Mouse (Mus musculus): Measurements from ENCODE around the gene Gm20388. TPM values are rescaled to one million over a fixed set of nuclear protein-coding genes. Genes with fewer than 3 reads are reported as not detected.

Gene Gm20388
- polyA plus RNA-seq, 1 experiment from 2014 or later = not detected

DNA sequence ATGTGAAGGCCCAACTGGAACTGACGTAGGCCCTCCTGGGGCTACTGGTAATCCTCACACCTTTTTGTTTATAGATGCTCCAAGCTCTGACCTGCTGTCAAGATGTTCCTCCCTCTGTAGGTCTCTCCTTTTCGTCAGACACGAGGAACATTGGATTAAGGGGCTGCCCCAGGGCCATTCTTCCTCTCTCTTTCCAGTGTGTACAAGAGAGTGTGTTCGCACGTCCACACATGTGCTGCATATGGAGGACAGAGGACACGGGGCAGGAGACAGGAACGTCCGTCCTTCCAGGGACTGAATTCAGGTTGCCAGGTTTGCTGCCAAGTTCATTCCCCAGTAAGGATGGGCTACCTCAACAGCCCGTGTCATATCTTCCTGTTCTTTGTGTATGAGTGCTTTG lies 3878.8 kb downstream of the Gm20388 start:
- no peak overlapping the region for H3K9ac ChIP-seq (ENCODE audit: low read length)
- WGBS = 65% methylated on average over 9 of the region's 9 CpGs
- H3K9me3 ChIP-seq (ENCODE audit: control insufficient read depth, low read length) = no peaks in the 10 kb centered on the region
- no peaks in the 10 kb centered on the region for H3K36me3 ChIP-seq (ENCODE audit: control insufficient read depth, insufficient read depth, low read length)
- H3K4me1 ChIP-seq (replicated peaks; ENCODE audit: control insufficient read depth, insufficient read depth, low read length) = peaks cover 5% of the 10 kb centered on the region; the same call in 1 of the 2 replicates
- H3K4me2 ChIP-seq (ENCODE audit: low read depth, low read length) = no peak overlapping the region
- no peak overlapping the region for H3K4me3 ChIP-seq (ENCODE audit: low read length)
- no peak overlapping the region for H3K27ac ChIP-seq (ENCODE audit: low read length)
- no peak for ATAC-seq (ENCODE audit: low read depth)
- no peaks in the 10 kb centered on the region for H3K27me3 ChIP-seq (ENCODE audit: control insufficient read depth, insufficient read depth, low read depth, low read length)

DNA sequence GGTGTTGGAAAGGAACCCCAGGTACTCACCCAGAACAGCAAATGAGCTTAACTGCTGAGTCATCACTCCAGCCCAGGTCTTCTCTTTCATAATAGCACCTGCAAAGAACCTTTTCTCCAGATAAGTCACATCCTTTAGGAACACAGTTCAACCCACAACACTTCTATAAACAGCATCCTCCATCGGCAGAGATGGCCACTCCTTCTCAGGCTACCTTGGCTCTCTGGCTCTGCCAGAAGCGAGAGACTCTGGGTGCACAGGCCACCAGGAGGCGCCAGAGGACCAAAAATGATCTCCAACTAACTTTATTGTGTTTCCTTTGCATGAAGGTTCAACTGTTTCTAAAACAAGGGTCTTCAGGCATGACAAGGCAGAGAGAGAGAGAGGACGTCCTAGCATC lies 3879.3 kb downstream of the Gm20388 start:
- peaks cover 5% of the 10 kb centered on the region; the same call in 1 of the 2 replicates for H3K4me1 ChIP-seq (replicated peaks; ENCODE audit: control insufficient read depth, insufficient read depth, low read length)
- no peak overlapping the region for H3K4me2 ChIP-seq (ENCODE audit: low read depth, low read length)
- no peaks in the 10 kb centered on the region for H3K27me3 ChIP-seq (ENCODE audit: control insufficient read depth, insufficient read depth, low read depth, low read length)
- no peak overlapping the region for H3K4me3 ChIP-seq (ENCODE audit: low read length)
- no peak overlapping the region for H3K27ac ChIP-seq (ENCODE audit: low read length)
- no peak overlapping the region for H3K9ac ChIP-seq (ENCODE audit: low read length)
- no peaks in the 10 kb centered on the region for H3K9me3 ChIP-seq (ENCODE audit: control insufficient read depth, low read length)
- H3K36me3 ChIP-seq (ENCODE audit: control insufficient read depth, insufficient read depth, low read length) = no peaks in the 10 kb centered on the region
- WGBS = 0% methylated on average over 4 of the region's 4 CpGs
- no peak for ATAC-seq (ENCODE audit: low read depth)

DNA sequence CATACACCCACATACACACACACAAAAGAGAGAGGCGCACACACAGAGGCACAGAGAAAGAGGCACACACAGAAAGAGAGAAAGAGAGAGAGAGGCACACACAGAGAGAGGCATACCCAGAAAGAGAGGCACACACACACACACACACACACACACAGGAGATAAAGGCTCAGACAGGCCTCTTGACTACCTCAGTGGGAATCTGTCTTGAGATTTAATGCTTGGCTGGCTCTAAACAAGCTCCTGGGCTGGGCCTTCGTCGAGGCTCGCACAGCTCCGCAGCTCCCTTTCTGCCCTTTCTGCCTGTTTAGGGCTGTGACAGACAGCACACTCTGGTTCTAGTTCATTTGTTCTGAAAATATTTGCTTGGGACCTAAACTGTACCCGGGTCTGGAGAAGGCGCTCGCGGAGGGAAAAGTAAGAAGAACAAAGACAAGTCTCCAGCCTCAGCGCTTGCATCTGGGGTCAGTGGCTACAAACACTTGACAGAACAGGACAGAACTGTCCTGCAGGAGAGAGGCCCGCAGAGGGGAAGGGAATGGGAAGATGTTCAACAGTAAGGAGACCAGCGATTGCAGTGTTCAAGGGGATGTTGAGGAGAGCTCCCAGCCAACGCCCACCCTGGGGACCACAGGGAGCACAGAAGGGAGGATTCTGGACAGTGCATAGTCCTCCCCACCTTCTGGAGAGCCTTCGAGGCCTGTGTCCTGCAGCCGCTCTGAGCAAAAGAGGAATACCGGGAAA lies 3880.6 kb downstream of the Gm20388 start:
- H3K9me3 ChIP-seq (ENCODE audit: control insufficient read depth, low read length) = no peaks in the 10 kb centered on the region
- 63% methylated on average over 16 of the region's 16 CpGs for WGBS
- no peak overlapping the region for H3K4me3 ChIP-seq (ENCODE audit: low read length)
- H3K4me2 ChIP-seq (ENCODE audit: low read depth, low read length) = no peak overlapping the region
- no peaks in the 10 kb centered on the region for H3K36me3 ChIP-seq (ENCODE audit: control insufficient read depth, insufficient read depth, low read length)
- no peak for ATAC-seq (ENCODE audit: low read depth)
- peaks cover 5% of the 10 kb centered on the region; the same call in 1 of the 2 replicates for H3K4me1 ChIP-seq (replicated peaks; ENCODE audit: control insufficient read depth, insufficient read depth, low read length)
- H3K27me3 ChIP-seq (ENCODE audit: control insufficient read depth, insufficient read depth, low read depth, low read length) = no peaks in the 10 kb centered on the region
- no peak overlapping the region for H3K27ac ChIP-seq (ENCODE audit: low read length)
- no peak overlapping the region for H3K9ac ChIP-seq (ENCODE audit: low read length)

GRCm38 (mm10) chr8:123791845-123792225 lies 3881.2 kb downstream of the Gm20388 start:
- no peak overlapping the region for H3K4me2 ChIP-seq (ENCODE audit: low read depth, low read length)
- no peaks in the 10 kb centered on the region for H3K27me3 ChIP-seq (ENCODE audit: control insufficient read depth, insufficient read depth, low read depth, low read length)
- H3K4me3 ChIP-seq (ENCODE audit: low read length) = no peak overlapping the region
- H3K9me3 ChIP-seq (ENCODE audit: control insufficient read depth, low read length) = no peaks in the 10 kb centered on the region
- WGBS = 75% methylated on average over 7 of the region's 7 CpGs
- no peak overlapping the region for H3K9ac ChIP-seq (ENCODE audit: low read length)
- H3K27ac ChIP-seq (ENCODE audit: low read length) = no peak overlapping the region
- H3K4me1 ChIP-seq (replicated peaks; ENCODE audit: control insufficient read depth, insufficient read depth, low read length) = peaks cover 5% of the 10 kb centered on the region; the same call in 1 of the 2 replicates
- ATAC-seq (ENCODE audit: low read depth) = no peak
- no peaks in the 10 kb centered on the region for H3K36me3 ChIP-seq (ENCODE audit: control insufficient read depth, insufficient read depth, low read length)

DNA sequence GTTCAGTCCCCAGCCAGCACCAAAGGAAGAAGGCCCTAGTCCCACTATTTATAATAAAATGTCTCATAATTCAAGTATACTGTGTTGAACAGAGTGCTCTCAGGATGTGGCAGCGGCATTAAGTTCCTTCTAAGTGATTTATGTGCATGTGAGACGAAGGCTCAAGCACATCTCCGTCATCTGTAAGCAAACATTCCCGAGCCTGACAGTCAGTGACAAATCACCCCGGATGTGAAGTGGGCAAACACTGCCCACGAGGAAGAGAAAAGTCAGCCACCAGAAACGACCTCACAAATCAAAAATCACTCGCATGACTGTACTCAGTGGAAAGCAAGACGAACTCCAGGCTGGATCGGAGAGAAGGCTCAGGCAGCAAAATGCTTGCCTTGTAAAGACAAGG lies 3883.3 kb downstream of the Gm20388 start:
- H3K9ac ChIP-seq (ENCODE audit: low read length) = no peak overlapping the region
- no peak for ATAC-seq (ENCODE audit: low read depth)

DNA sequence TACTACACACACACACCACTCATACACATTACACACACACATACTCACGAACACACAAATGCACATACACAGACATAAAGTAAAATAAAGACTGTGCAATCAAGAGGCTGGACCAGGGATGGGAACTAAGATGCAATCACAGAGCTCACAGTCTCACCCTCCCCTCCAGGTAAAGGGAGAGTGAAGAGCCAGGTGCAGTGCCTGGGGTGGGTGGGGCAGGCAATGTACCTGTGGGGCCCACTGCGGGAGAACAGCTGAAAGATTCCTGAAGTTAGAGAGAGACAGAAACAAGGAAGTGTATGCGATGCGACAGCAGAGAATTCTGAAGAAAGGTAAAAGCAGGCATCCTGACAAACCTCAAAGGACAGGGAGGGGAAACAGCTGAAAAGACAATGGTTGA lies 3884.1 kb downstream of the Gm20388 start:
- Histone ChIP-seq H3K9me3 (ENCODE audit: control insufficient read depth, low read length) (no peaks in the 10 kb centered on the region), H3K4me1 (replicated peaks; ENCODE audit: control insufficient read depth, insufficient read depth, low read length) (no peaks in the 10 kb centered on the region; the same call in 1 of the 2 replicates), H3K4me3 (ENCODE audit: low read length) (no peak overlapping the region), H3K36me3 (ENCODE audit: control insufficient read depth, insufficient read depth, low read length) (no peaks in the 10 kb centered on the region), H3K9ac (ENCODE audit: low read length) (no peak overlapping the region), H3K27me3 (ENCODE audit: control insufficient read depth, insufficient read depth, low read depth, low read length) (no peaks in the 10 kb centered on the region), H3K4me2 (ENCODE audit: low read depth, low read length) (no peak overlapping the region), H3K27ac (ENCODE audit: low read length) (no peak overlapping the region)
- WGBS = 62% methylated on average over 4 of the region's 4 CpGs
- ATAC-seq (ENCODE audit: low read depth) = no peak

More for the DNA sequence above, 3883.3 kb downstream of the Gm20388 start:
- Histone ChIP-seq H3K27me3 (ENCODE audit: control insufficient read depth, insufficient read depth, low read depth, low read length) (no peaks in the 10 kb centered on the region), H3K36me3 (ENCODE audit: control insufficient read depth, insufficient read depth, low read length) (no peaks in the 10 kb centered on the region), H3K4me3 (ENCODE audit: low read length) (no peak overlapping the region), H3K27ac (ENCODE audit: low read length) (no peak overlapping the region), H3K4me1 (replicated peaks; ENCODE audit: control insufficient read depth, insufficient read depth, low read length) (no peaks in the 10 kb centered on the region; the same call in 1 of the 2 replicates), H3K9me3 (ENCODE audit: control insufficient read depth, low read length) (no peaks in the 10 kb centered on the region), H3K4me2 (ENCODE audit: low read depth, low read length) (no peak overlapping the region)
- WGBS = 9% methylated on average over 10 of the region's 10 CpGs

- Histone ChIP-seq H3K27me3 (ENCODE audit: control insufficient read depth, insufficient read depth, low read depth, low read length) (no peaks in the 10 kb centered on the region), H3K9ac (ENCODE audit: low read length) (no peak overlapping the region)
- no peak for ATAC-seq (ENCODE audit: low read depth)
Measured at GRCm38 (mm10) chr8:123796758-123797157, 3886.1 kb downstream of the Gm20388 start.

DNA sequence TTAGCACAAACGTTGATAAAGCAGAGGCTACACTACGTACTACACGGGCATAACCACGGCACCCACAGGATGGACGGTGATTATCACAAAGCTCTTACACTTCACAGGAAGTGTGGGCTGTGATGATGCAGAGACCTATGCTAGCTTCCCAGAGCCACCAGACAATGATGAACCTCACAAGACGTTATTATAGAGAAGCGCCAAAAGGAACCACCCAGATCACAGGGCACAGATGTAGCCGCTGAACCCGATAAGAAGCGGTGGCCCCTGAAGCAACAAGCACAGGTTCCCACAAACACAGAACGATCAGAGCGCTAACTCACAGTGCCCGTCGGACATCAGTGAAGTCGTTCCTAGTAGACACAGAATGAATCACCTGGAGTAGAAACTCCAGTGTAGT lies 3887.3 kb downstream of the Gm20388 start:
- no peaks in the 10 kb centered on the region for H3K9me3 ChIP-seq (ENCODE audit: control insufficient read depth, low read length)
- 84% methylated on average over 15 of the region's 15 CpGs for WGBS
- no peak for ATAC-seq (ENCODE audit: low read depth)
- no peak overlapping the region for H3K4me2 ChIP-seq (ENCODE audit: low read depth, low read length)
- no peaks in the 10 kb centered on the region; the same call in 1 of the 2 replicates for H3K4me1 ChIP-seq (replicated peaks; ENCODE audit: control insufficient read depth, insufficient read depth, low read length)
- H3K4me3 ChIP-seq (ENCODE audit: low read length) = no peak overlapping the region
- no peak overlapping the region for H3K27ac ChIP-seq (ENCODE audit: low read length)
- H3K36me3 ChIP-seq (ENCODE audit: control insufficient read depth, insufficient read depth, low read length) = no peaks in the 10 kb centered on the region
- no peaks in the 10 kb centered on the region for H3K27me3 ChIP-seq (ENCODE audit: control insufficient read depth, insufficient read depth, low read depth, low read length)
- H3K9ac ChIP-seq (ENCODE audit: low read length) = no peak overlapping the region

More at GRCm38 (mm10) chr8:123796758-123797157, 3886.1 kb downstream of the Gm20388 start:
- 21% methylated on average over 4 of the region's 4 CpGs for WGBS
- Histone ChIP-seq H3K4me2 (ENCODE audit: low read depth, low read length) (no peak overlapping the region), H3K4me1 (replicated peaks; ENCODE audit: control insufficient read depth, insufficient read depth, low read length) (no peaks in the 10 kb centered on the region; the same call in 1 of the 2 replicates), H3K9me3 (ENCODE audit: control insufficient read depth, low read length) (no peaks in the 10 kb centered on the region), H3K27ac (ENCODE audit: low read length) (no peak overlapping the region), H3K4me3 (ENCODE audit: low read length) (no peak overlapping the region), H3K36me3 (ENCODE audit: control insufficient read depth, insufficient read depth, low read length) (no peaks in the 10 kb centered on the region)

- ATAC-seq (ENCODE audit: low read depth) = no peak
- Histone ChIP-seq H3K27ac (ENCODE audit: low read length) (no peak overlapping the region), H3K4me3 (ENCODE audit: low read length) (no peak overlapping the region), H3K27me3 (ENCODE audit: control insufficient read depth, insufficient read depth, low read depth, low read length) (no peaks in the 10 kb centered on the region), H3K4me2 (ENCODE audit: low read depth, low read length) (no peak overlapping the region), H3K9ac (ENCODE audit: low read length) (no peak overlapping the region), H3K36me3 (ENCODE audit: control insufficient read depth, insufficient read depth, low read length) (no peaks in the 10 kb centered on the region), H3K4me1 (replicated peaks; ENCODE audit: control insufficient read depth, insufficient read depth, low read length) (no peaks in the 10 kb centered on the region), H3K9me3 (ENCODE audit: control insufficient read depth, low read length) (no peaks in the 10 kb centered on the region)
- WGBS = 68% methylated on average over 6 of the region's 6 CpGs
Measured at GRCm38 (mm10) chr8:123799434-123799833, 3888.8 kb downstream of the Gm20388 start.
